Mouse (Mus musculus) CH12.LX (cell line): ENCODE results near the gene 4930564D02Rik. TPM values are rescaled to one million over a fixed set of nuclear protein-coding genes. Genes with fewer than 3 reads are reported as not detected.

ENCODE experiments used
- DNase-seq: peaks from one replicate; pipeline ENCODE4 v3.0.0-alpha.2; 2013; ENCODE audit errors: extremely low read depth
- H3K27ac ChIP-seq: 2 replicates; pipeline ENCODE4 v1.5.1; 2012; ENCODE audit warnings: low read depth, mild to moderate bottlenecking, control low read depth, moderate library complexity; ENCODE audit not compliant: insufficient read depth
- H3K27me3 ChIP-seq: replicated peaks from 2 replicates; pipeline ENCODE3; 2012; ENCODE audit warnings: inconsistent platforms
- H3K36me3 ChIP-seq, 2 experiments: replicated peaks in 1 of 2; 2 replicates each; pipeline versions ENCODE3 to v1.6.1; 2012; ENCODE audit warnings: inconsistent platforms in 1 of 2, low read length in 1 of 2, mild to moderate bottlenecking in 1 of 2, mixed read lengths in 1 of 2, moderate library complexity in 1 of 2; ENCODE audit not compliant: control insufficient read depth in 1 of 2, insufficient read depth in 1 of 2
- H3K4me1 ChIP-seq, 2 experiments: 2 replicates each; pipeline ENCODE4 v1.6.1; 2012; ENCODE audit warnings: inconsistent platforms in 1 of 2, moderate library complexity in 1 of 2; ENCODE audit not compliant: insufficient read depth in 2 of 2, control insufficient read depth in 1 of 2
- H3K4me2 ChIP-seq: 2 replicates; pipeline ENCODE4 v1.6.1; 2012; ENCODE audit warnings: low read depth, mild to moderate bottlenecking, control low read depth; ENCODE audit not compliant: poor library complexity, insufficient read depth, severe bottlenecking
- H3K4me3 ChIP-seq, 3 experiments: fragments of 150-350 bp in 1 of 3; sonication (generic) in 1 of 3; replicated peaks in 1 of 3; 2 replicates each; pipeline versions ENCODE3 to v1.5.1; 2011 to 2012; ENCODE audit warnings: low read depth in 2 of 3, low read length in 2 of 3, mild to moderate bottlenecking in 2 of 3, moderate library complexity in 2 of 3, control low read depth in 1 of 3, improper control_type of control experiment in 1 of 3, inconsistent platforms in 1 of 3, mixed read lengths in 1 of 3; ENCODE audit not compliant: poor library complexity in 1 of 3
- H3K79me2 ChIP-seq: replicated peaks from 2 replicates; pipeline ENCODE4 v1.6.1; 2012; ENCODE audit warnings: mild to moderate bottlenecking, moderate library complexity; ENCODE audit not compliant: control insufficient read depth, poor library complexity, insufficient read depth, severe bottlenecking; ENCODE audit errors: extremely low read depth
- H3K9ac ChIP-seq: 2 replicates; pipeline ENCODE4 v1.6.1; 2012; ENCODE audit warnings: low read depth, mild to moderate bottlenecking, control low read depth, moderate library complexity; ENCODE audit not compliant: insufficient read depth
- H3K9me3 ChIP-seq: replicated peaks from 2 replicates; pipeline ENCODE3; 2012; ENCODE audit warnings: low read length, inconsistent platforms, mixed read lengths
- BHLHE40 ChIP-seq: IDR thresholded peaks from 2 replicates; pipeline ENCODE4 v1.6.1; 2011; ENCODE audit warnings: mild to moderate bottlenecking, low read depth, low read length, improper control_type of control experiment
- CHD2 ChIP-seq: IDR thresholded peaks from 2 replicates; pipeline ENCODE4 v1.6.1; 2011; ENCODE audit warnings: low read length, improper control_type of control experiment
- CTCF ChIP-seq, 2 experiments: IDR thresholded peaks in 1 of 2; conservative IDR thresholded peaks in 1 of 2; 2 replicates each; pipeline ENCODE4 v1.5.1; 2011 to 2012; ENCODE audit warnings: low read depth in 2 of 2, low read length in 2 of 2, improper control_type of control experiment in 1 of 2, inconsistent platforms in 1 of 2, mild to moderate bottlenecking in 1 of 2, moderate library complexity in 1 of 2
- ELF1 ChIP-seq: IDR thresholded peaks from 2 replicates; pipeline ENCODE4 v1.6.1; 2014; ENCODE audit warnings: low read depth, mild to moderate bottlenecking, inconsistent platforms, low read length, improper control_type of control experiment
- EP300 ChIP-seq: IDR thresholded peaks from 2 replicates; pipeline ENCODE4 v1.6.1; 2011; ENCODE audit warnings: low read length, improper control_type of control experiment
- ETS1 ChIP-seq: conservative IDR thresholded peaks from 2 replicates; pipeline ENCODE4 v1.6.1; 2012; ENCODE audit warnings: low read depth, mild to moderate bottlenecking, inconsistent platforms, low read length, improper control_type of control experiment, moderate library complexity
- GABPA ChIP-seq: IDR thresholded peaks from 2 replicates; pipeline ENCODE4 v1.6.1; 2012; ENCODE audit warnings: low read depth, low read length, improper control_type of control experiment, inconsistent platforms; ENCODE audit not compliant: insufficient replicate concordance
- HCFC1 ChIP-seq: IDR thresholded peaks from 2 replicates; pipeline ENCODE4 v1.6.1; 2012; ENCODE audit warnings: low read depth, mild to moderate bottlenecking, inconsistent platforms, low read length, improper control_type of control experiment
- IRF4 ChIP-seq: IDR thresholded peaks from 2 replicates; pipeline ENCODE4 v1.6.1; 2014; ENCODE audit warnings: low read depth, mild to moderate bottlenecking, inconsistent platforms, low read length, improper control_type of control experiment
- JUN ChIP-seq: IDR thresholded peaks from 2 replicates; pipeline ENCODE4 v1.6.1; 2011; ENCODE audit warnings: low read depth, mild to moderate bottlenecking, low read length, improper control_type of control experiment, moderate library complexity; ENCODE audit not compliant: insufficient read depth
- JUND ChIP-seq: conservative IDR thresholded peaks from 2 replicates; pipeline ENCODE4 v1.6.1; 2011; ENCODE audit warnings: low read depth, low read length, improper control_type of control experiment
- MAFK ChIP-seq: IDR thresholded peaks from 2 replicates; pipeline ENCODE4 v1.6.1; 2011; ENCODE audit warnings: low read length, improper control_type of control experiment; ENCODE audit not compliant: insufficient replicate concordance
- MAZ ChIP-seq: IDR thresholded peaks from 2 replicates; pipeline ENCODE4 v1.6.1; 2012; ENCODE audit warnings: low read depth, mild to moderate bottlenecking, inconsistent platforms, low read length, improper control_type of control experiment, moderate library complexity
- MEF2A ChIP-seq: IDR thresholded peaks from 2 replicates; pipeline ENCODE4 v1.6.1; 2014; ENCODE audit warnings: low read depth, mild to moderate bottlenecking, inconsistent platforms, low read length, improper control_type of control experiment, borderline replicate concordance
- MXI1 ChIP-seq: IDR thresholded peaks from 2 replicates; pipeline ENCODE4 v1.6.1; 2011; ENCODE audit warnings: mild to moderate bottlenecking, low read depth, low read length, improper control_type of control experiment
- MYC ChIP-seq: IDR thresholded peaks from 2 replicates; pipeline ENCODE4 v1.6.1; 2011; ENCODE audit warnings: low read depth, mild to moderate bottlenecking, improper control_type of control experiment, low read length
- NRF1 ChIP-seq: IDR thresholded peaks from 2 replicates; pipeline ENCODE4 v1.6.1; 2014; ENCODE audit warnings: low read depth, mild to moderate bottlenecking, inconsistent platforms, low read length, improper control_type of control experiment, moderate library complexity
- POLR2AphosphoS2 ChIP-seq: IDR thresholded peaks from 2 replicates; pipeline ENCODE4 v1.6.1; 2011; ENCODE audit warnings: low read depth, low read length, improper control_type of control experiment
- SMC3 ChIP-seq: IDR thresholded peaks from 2 replicates; pipeline ENCODE4 v1.6.1; 2011; ENCODE audit warnings: low read depth, low read length, improper control_type of control experiment
- TBP ChIP-seq: conservative IDR thresholded peaks from 2 replicates; pipeline ENCODE4 v1.6.1; 2011; ENCODE audit warnings: low read depth, low read length, improper control_type of control experiment
- TCF12 ChIP-seq: IDR thresholded peaks from 2 replicates; pipeline ENCODE4 v1.6.1; 2014; ENCODE audit warnings: low read depth, mild to moderate bottlenecking, inconsistent platforms, low read length, improper control_type of control experiment
- UBTF ChIP-seq: IDR thresholded peaks from 2 replicates; pipeline ENCODE4 v1.6.1; 2012; ENCODE audit warnings: low read depth, mild to moderate bottlenecking, inconsistent platforms, low read length, improper control_type of control experiment, moderate library complexity
- USF1 ChIP-seq: IDR thresholded peaks from 2 replicates; pipeline ENCODE4 v1.6.1; 2014; ENCODE audit warnings: low read depth, mild to moderate bottlenecking, inconsistent platforms, low read length, improper control_type of control experiment
- USF2 ChIP-seq: conservative IDR thresholded peaks from 2 replicates; pipeline ENCODE4 v1.6.1; 2011; ENCODE audit warnings: low read depth, low read length, improper control_type of control experiment
- ZC3H11A ChIP-seq: IDR thresholded peaks from 2 replicates; pipeline ENCODE4 v1.6.1; 2012; ENCODE audit warnings: low read depth, mild to moderate bottlenecking, inconsistent platforms, low read length, improper control_type of control experiment
- ZKSCAN1 ChIP-seq: IDR thresholded peaks from 2 replicates; pipeline ENCODE4 v1.6.1; 2012; ENCODE audit warnings: low read depth, inconsistent platforms, low read length, improper control_type of control experiment, borderline replicate concordance
- ZNF384 ChIP-seq: IDR thresholded peaks from 2 replicates; pipeline ENCODE4 v1.6.1; 2012; ENCODE audit warnings: low read depth, low read length, improper control_type of control experiment, inconsistent platforms
- dilution Hi-C: fragments of 300-500 bp; cut with MboI; formaldehyde crosslinking; loops from 2 replicates; pipeline ENCODE4 v1.14.3; 2020; ENCODE audit warnings: low sequenced_read_pairs; ENCODE audit not compliant: extremely low pct_unique_long_range_greater_than_20kb, extremely low pct_ligation_motif_present
- in situ Hi-C: fragments of 300-500 bp; cut with MboI; formaldehyde crosslinking; loops from 3 replicates; pipeline ENCODE4 v1.14.3; 2019; ENCODE audit warnings: low sequenced_read_pairs, low pct_ligation_motif_present, low pct_unique_long_range_greater_than_20kb, mixed read lengths
- polyA plus RNA-seq: library from polyadenylated mRNA; unstranded; fragments of >175 nt; gene quantifications from 2 replicates; pipeline ENCODE4 v1.2.1, GENCODE M21; 2012; ENCODE audit warnings: low read depth; ENCODE audit not compliant: insufficient read length
- total RNA-seq, 2 experiments: library from RNA; depleted of rRNA; stranded (reverse); fragments of 300-350 nt in 1 of 2; fragments of >200 nt in 1 of 2; gene quantifications; 2 replicates each; pipeline ENCODE4 v1.2.3; 2012 to 2014

4930564D02Rik gene
- total and polyA plus RNA-seq, 3 experiments, result not detected

GRCm38 (mm10) chr3:105105827-105106226, 39.2 kb downstream of the 4930564D02Rik start:
- Histone ChIP-seq H3K4me3 (no peak overlapping the region), H3K27me3 (peaks cover 6% of the 10 kb centered on the region), H3K36me3 (no peaks in the 10 kb centered on the region), H3K9me3 (no peaks in the 10 kb centered on the region), H3K27ac (no peak overlapping the region), H3K79me2 (no peaks in the 10 kb centered on the region), H3K9ac (no peak overlapping the region), H3K4me2 (no peak overlapping the region), H3K4me1 (no peaks in the 10 kb centered on the region)
- TF ChIP-seq CTCF (conservative IDR thresholded peaks at IDR 0.05 in 1 of 2, IDR thresholded peaks at IDR 0.05 in 1 of 2; ENCODE audit: low read depth in 2 of 2, low read length in 2 of 2), result no peak
- TF ChIP-seq JUN, result no peak
- TF ChIP-seq IRF4, result no peak
- no peak for TF ChIP-seq HCFC1
- no peak for TF ChIP-seq MXI1
- no peak for TF ChIP-seq ZC3H11A
- no peak for TF ChIP-seq USF1
- no peak for TF ChIP-seq MAZ
- TF ChIP-seq CHD2, result no peak
- no peak for TF ChIP-seq POLR2AphosphoS2
- TF ChIP-seq GABPA, result no peak
- TF ChIP-seq ZKSCAN1, result no peak
- no peak for TF ChIP-seq ETS1
- TF ChIP-seq MYC, result no peak
- TF ChIP-seq TCF12, result no peak
- no peak for TF ChIP-seq USF2
- TF ChIP-seq TBP, result no peak
- no peak for TF ChIP-seq NRF1
- DNase-seq, result no peak
- dilution Hi-C loops (no loop called here), in situ Hi-C loops (no loop called here)

GRCm38 (mm10) chr3:105113859-105114258, 47.2 kb downstream of the 4930564D02Rik start:
- Histone ChIP-seq H3K79me2 (no peaks in the 10 kb centered on the region), H3K27ac (no peak overlapping the region), H3K9ac (no peak overlapping the region), H3K36me3 (no peaks in the 10 kb centered on the region), H3K27me3 (no peaks in the 10 kb centered on the region), H3K4me3 (no peak overlapping the region), H3K9me3 (no peaks in the 10 kb centered on the region)
- in situ Hi-C loops (no loop called here), dilution Hi-C loops (no loop called here)
- DNase-seq, result no peak
- TF ChIP-seq IRF4 (no peak), ELF1 (no peak), ZNF384 (no peak), HCFC1 (no peak), UBTF (no peak), JUND (no peak), SMC3 (no peak), EP300 (no peak), GABPA (no peak), BHLHE40 (no peak), MEF2A (no peak), TCF12 (no peak), MAFK (no peak), TBP (no peak), MXI1 (no peak)
- TF ChIP-seq, all 38 proteins: peak for 0
- H3K4me2 ChIP-seq, result no peak overlapping the region
- no peaks in the 10 kb centered on the region for H3K4me1 ChIP-seq
